Mouse (Mus musculus) midbrain, postnatal 0 days (tissue): ENCODE measurements around the gene Peak1. TPM values are rescaled to one million over a fixed set of nuclear protein-coding genes. Genes with fewer than 3 reads are reported as not detected.

Source experiments
- ATAC-seq: fragments of 200-750 bp; cut with Nextera tagmentation; 2 replicates; pipeline ENCODE4 v1.8.0; 2017; ENCODE audit warnings: moderate number of reproducible peaks, mild to moderate bottlenecking, moderate TSS enrichment, moderate library complexity; ENCODE audit not compliant: low FRiP score
- DNase-seq: peaks from one replicate; pipeline ENCODE4 v3.0.0-alpha.2; 2015; ENCODE audit warnings: low spot score
- H3K27ac ChIP-seq: fragments of 300-500 bp; sonication (generic); 2 replicates; pipeline ENCODE4 v1.5.1; 2014; ENCODE audit warnings: low read depth, mild to moderate bottlenecking, low read length, mixed read lengths
- H3K27me3 ChIP-seq: fragments of 300-500 bp; sonication (generic); 2 replicates; pipeline ENCODE4 v1.6.1; 2014; ENCODE audit warnings: low read length, control low read depth, mixed read lengths; ENCODE audit not compliant: insufficient read depth
- H3K36me3 ChIP-seq: fragments of 300-500 bp; sonication (generic); 2 replicates; pipeline ENCODE4 v1.6.1; 2014; ENCODE audit warnings: low read length, control low read depth, mixed read lengths; ENCODE audit not compliant: insufficient read depth
- H3K4me1 ChIP-seq: fragments of 300-500 bp; sonication (generic); 2 replicates; pipeline ENCODE4 v1.6.1; 2014; ENCODE audit warnings: mild to moderate bottlenecking, control low read depth, antibody characterized with exemption, low read length, mixed read lengths; ENCODE audit not compliant: insufficient read depth
- H3K4me2 ChIP-seq: fragments of 300-500 bp; sonication (generic); 2 replicates; pipeline ENCODE4 v1.6.1; 2014; ENCODE audit warnings: low read depth, mild to moderate bottlenecking, low read length, mixed read lengths; ENCODE audit not compliant: poor library complexity, severe bottlenecking
- H3K4me3 ChIP-seq: fragments of 300-500 bp; sonication (generic); 2 replicates; pipeline ENCODE4 v1.5.1; 2014; ENCODE audit warnings: low read depth, mild to moderate bottlenecking, low read length, moderate library complexity
- H3K9ac ChIP-seq: fragments of 300-500 bp; sonication (generic); replicated peaks from 2 replicates; pipeline ENCODE4 v1.6.1; 2014; ENCODE audit warnings: mild to moderate bottlenecking, low read length, moderate library complexity, mixed read lengths; ENCODE audit not compliant: poor library complexity, severe bottlenecking
- H3K9me3 ChIP-seq: fragments of 300-500 bp; sonication (generic); 2 replicates; pipeline ENCODE4 v1.6.1; 2016; ENCODE audit warnings: low read length, control low read depth
- CTCF ChIP-seq: IDR thresholded peaks from 2 replicates; pipeline ENCODE4 v1.5.1; 2016; ENCODE audit warnings: antibody characterized with exemption, mild to moderate bottlenecking
- WGBS: fragments of 180-500 bp; shearing (Covaris S2); extraction: QIAGEN DNeasy Blood & Tissue Kit; methylation state at CpG from one replicate; pipeline ENCODE4 v1.1.7; 2014; 5-methylcytosine and 5-hydroxymethylcytosine counted together
- polyA plus RNA-seq: library from polyadenylated mRNA; unstranded; fragments of >200 nt; fragmentation: Nextera tagmentation; extraction: Ambion mirVana; gene quantifications from 2 replicates; pipeline ENCODE4 v1.2.1, GENCODE M21; 2015
- total RNA-seq: library from RNA; depleted of rRNA; stranded (reverse); fragments of >200 nt; gene quantifications from 2 replicates; pipeline ENCODE4 v1.2.3, GENCODE M21; 2014

Peak1 gene
- total and polyA plus RNA-seq, 2 experiments from 2014 or later, result 2.7 to 5.9 TPM

- TF ChIP-seq CTCF, result no peak
- Histone ChIP-seq H3K9me3 (peaks cover 6% of the 10 kb centered on the region), H3K36me3 (no peaks in the 10 kb centered on the region), H3K9ac (no peak overlapping the region), H3K27ac (no peak overlapping the region), H3K4me2 (no peak overlapping the region), H3K4me1 (no peaks in the 10 kb centered on the region), H3K4me3 (no peak overlapping the region), H3K27me3 (no peaks in the 10 kb centered on the region)
- WGBS, result 93% methylated on average over 22 of the region's 22 CpGs
- ATAC-seq, result no peak
- no peak for DNase-seq
Measured at GRCm38 (mm10) chr9:56259790-56260494, 157.9 kb downstream of the Peak1 start.

GRCm38 (mm10) chr9:56258261-56258790 lies 159.5 kb downstream of the Peak1 start:
- no peaks in the 10 kb centered on the region for H3K36me3 ChIP-seq
- no peak for TF ChIP-seq CTCF
- H3K9ac ChIP-seq, result no peak overlapping the region
- no peak overlapping the region for H3K4me3 ChIP-seq
- no peak overlapping the region for H3K27ac ChIP-seq
- DNase-seq, result no peak
- peaks cover 6% of the 10 kb centered on the region for H3K9me3 ChIP-seq
- H3K4me2 ChIP-seq, result no peak overlapping the region
- H3K27me3 ChIP-seq, result no peaks in the 10 kb centered on the region
- no peaks in the 10 kb centered on the region for H3K4me1 ChIP-seq
- ATAC-seq, result no peak
- 95% methylated on average over 10 of the region's 10 CpGs for WGBS

- Histone ChIP-seq H3K9me3 (peaks cover 6% of the 10 kb centered on the region), H3K4me1 (no peaks in the 10 kb centered on the region), H3K4me3 (no peak overlapping the region), H3K9ac (no peak overlapping the region), H3K4me2 (no peak overlapping the region), H3K27me3 (no peaks in the 10 kb centered on the region), H3K36me3 (no peaks in the 10 kb centered on the region), H3K27ac (no peak overlapping the region)
- no peak for TF ChIP-seq CTCF
- 92% methylated on average over 20 of the region's 20 CpGs for WGBS
- DNase-seq (no peak), ATAC-seq (no peak)
Measured at GRCm38 (mm10) chr9:56257227-56258000, 160.5 kb downstream of the Peak1 start.

GRCm38 (mm10) chr9:56255676-56256432 lies 162.0 kb downstream of the Peak1 start:
- 80% methylated on average over 6 of the region's 6 CpGs for WGBS
- H3K9ac ChIP-seq, result no peak overlapping the region
- peaks cover 6% of the 10 kb centered on the region for H3K9me3 ChIP-seq
- H3K4me1 ChIP-seq, result no peaks in the 10 kb centered on the region
- ATAC-seq, result no peak
- H3K4me3 ChIP-seq, result no peak overlapping the region
- no peak for DNase-seq
- H3K27ac ChIP-seq, result no peak overlapping the region
- no peaks in the 10 kb centered on the region for H3K27me3 ChIP-seq
- H3K36me3 ChIP-seq, result no peaks in the 10 kb centered on the region
- TF ChIP-seq CTCF, result no peak
- no peak overlapping the region for H3K4me2 ChIP-seq

GRCm38 (mm10) chr9:56244336-56244735 lies 173.5 kb downstream of the Peak1 start:
- ATAC-seq (no peak), DNase-seq (no peak)
- Histone ChIP-seq H3K4me2 (no peak overlapping the region), H3K36me3 (no peaks in the 10 kb centered on the region), H3K4me3 (no peak overlapping the region), H3K9me3 (no peaks in the 10 kb centered on the region), H3K27ac (no peak overlapping the region), H3K4me1 (no peaks in the 10 kb centered on the region), H3K9ac (no peak overlapping the region), H3K27me3 (no peaks in the 10 kb centered on the region)
- TF ChIP-seq CTCF, result no peak
- 82% methylated on average over 8 of the region's 8 CpGs for WGBS
